Mouse (Mus musculus) erythroid progenitor cell, adult 5-6 weeks (primary cell): Measurements from ENCODE around the gene 5031439G07Rik. TPM values are rescaled to one million over a fixed set of nuclear protein-coding genes. Genes with fewer than 3 reads are reported as not detected.
"Not testable (repeated sequence)": the region's sequence is repeated elsewhere in the genome, so short reads cannot be mapped to it uniquely, and the experiment has no call there.

Source experiments
- ATAC-seq: replicated peaks from 2 replicates; pipeline ENCODE4 v1.8.0; 2016; ENCODE audit warnings: moderate number of reproducible peaks, mild to moderate bottlenecking, moderate TSS enrichment, inconsistent platforms; ENCODE audit not compliant: poor library complexity, low FRiP score, severe bottlenecking
- total RNA-seq, 2 experiments: library from RNA; stranded (forward) in 1 of 2; stranded (reverse) in 1 of 2; fragments of 150-400 nt in 1 of 2; fragments of 186-747, 209-891 nt in 1 of 2; gene quantifications; 2 replicates each; pipeline versions ENCODE4 v1.2.3 to v1.2.4; 2015 to 2017; ENCODE audit warnings: low replicate concordance in 2 of 2

The 5031439G07Rik gene
- total RNA-seq, 2 experiments from 2014 or later, result 3.2 to 5.0 TPM

GRCm38 (mm10) chr15:84898077-84898476 is 90.3 kb downstream of the 5031439G07Rik start:
- ATAC-seq, result no peak

GRCm38 (mm10) chr15:84896664-84897063 is 91.7 kb downstream of the 5031439G07Rik start:
- ATAC-seq, result no peak

GRCm38 (mm10) chr15:84896216-84896615 is 92.1 kb downstream of the 5031439G07Rik start:
- ATAC-seq, result not testable (repeated sequence)

Other genes starting within 250 kb of the 5031439G07Rik start
- not detected in 2 replicates for gene Phf21b, start 132.5 kb downstream of the 5031439G07Rik start, total RNA-seq (2015; ENCODE audit: low replicate concordance)
- not detected in 2 replicates for gene Phf21b, start 132.5 kb downstream of the 5031439G07Rik start, total RNA-seq (2017; ENCODE audit: low replicate concordance)
- gene Gm29666, start 68.5 kb downstream of the 5031439G07Rik start, total RNA-seq (2015; ENCODE audit: low replicate concordance), result 0.72 and 0.84 TPM in 2 replicates
- gene Gm29666, start 68.5 kb downstream of the 5031439G07Rik start, total RNA-seq (2017; ENCODE audit: low replicate concordance), result 0.90 and 1.1 TPM in 2 replicates
- gene Nup50, start 65.1 kb downstream of the 5031439G07Rik start, total RNA-seq (2015; ENCODE audit: low replicate concordance), result 47.8 and 55.1 TPM in 2 replicates
- 71.5 and 99.2 TPM in 2 replicates for gene Nup50, start 65.1 kb downstream of the 5031439G07Rik start, total RNA-seq (2017; ENCODE audit: low replicate concordance)
- not detected in 2 replicates for gene Upk3a, start 28.6 kb upstream of the 5031439G07Rik start, total RNA-seq (2015; ENCODE audit: low replicate concordance)
- not detected in 2 replicates for gene Upk3a, start 28.6 kb upstream of the 5031439G07Rik start, total RNA-seq (2017; ENCODE audit: low replicate concordance)
- 2.2 and 3.8 TPM in 2 replicates for gene Fam118a, start 40.4 kb upstream of the 5031439G07Rik start, total RNA-seq (2015; ENCODE audit: low replicate concordance)
- gene Fam118a, start 40.4 kb upstream of the 5031439G07Rik start, total RNA-seq (2017; ENCODE audit: low replicate concordance), result 1.8 and 22.4 TPM in 2 replicates
- not detected in 2 replicates for gene Smc1b, start 143.4 kb upstream of the 5031439G07Rik start, total RNA-seq (2015; ENCODE audit: low replicate concordance)
- not detected in 2 replicates for gene Smc1b, start 143.4 kb upstream of the 5031439G07Rik start, total RNA-seq (2017; ENCODE audit: low replicate concordance)
- gene Ribc2, start 143.5 kb upstream of the 5031439G07Rik start, total RNA-seq (2015; ENCODE audit: low replicate concordance), result not detected in 2 replicates
- gene Ribc2, start 143.5 kb upstream of the 5031439G07Rik start, total RNA-seq (2017; ENCODE audit: low replicate concordance), result not detected in 2 replicates
- not detected in 2 replicates for gene Fbln1, start 217.4 kb upstream of the 5031439G07Rik start, total RNA-seq (2015; ENCODE audit: low replicate concordance)
- gene Fbln1, start 217.4 kb upstream of the 5031439G07Rik start, total RNA-seq (2017; ENCODE audit: low replicate concordance), result not detected in 2 replicates